Mouse (Mus musculus): ENCODE results near the gene Gbx1. TPM values are rescaled to one million over a fixed set of nuclear protein-coding genes. Genes with fewer than 3 reads are reported as not detected.
"Not testable (repeated sequence)": the region's sequence is repeated elsewhere in the genome, so short reads cannot be mapped to it uniquely, and the experiment has no call there.

The Gbx1 gene
- not detected in 2 replicates for polyA plus RNA-seq (2015; fragmentation: Nextera tagmentation; extraction: Ambion mirVana)

DNA sequence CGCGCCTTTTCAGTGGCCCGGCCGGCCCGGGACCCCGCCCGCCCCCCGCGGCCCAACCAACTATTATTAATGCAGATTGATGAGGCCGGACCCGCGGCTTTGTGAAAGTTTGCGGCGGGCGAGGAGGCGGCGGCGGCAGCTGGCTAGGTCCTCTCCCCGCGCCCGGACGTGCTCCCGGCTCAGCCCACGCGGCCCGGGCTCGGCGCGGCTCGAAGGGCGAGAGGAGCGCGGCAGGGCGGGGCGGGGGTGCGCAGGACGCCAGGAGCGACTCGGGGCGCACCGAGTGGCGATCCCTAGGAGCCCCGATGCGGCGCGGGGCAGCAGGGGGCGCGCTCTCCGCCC is at the start of gene Gbx1:
Gene Gbx1, minus strand, starts transcription at position 314 of the 342 bp plus-strand sequence.
- WGBS (ENCODE audit: insufficient replicate concordance): under 1% methylated on average over 43 of the region's 49 CpGs
- ATAC-seq (ENCODE audit: insufficient read depth): no peak
- H3K4me3 ChIP-seq (replicated peaks): peak within 1 kb of the TSS; percentile 36
- no peaks in the 10 kb centered on the region for H3K9me3 ChIP-seq (replicated peaks)
- H3K4me1 ChIP-seq (replicated peaks): peaks cover 10% of the 10 kb centered on the region
- H3K27me3 ChIP-seq: peaks cover 99% of the 10 kb centered on the region
- no peak within 1 kb of the TSS for H3K9ac ChIP-seq
- peak within 1 kb of the TSS; percentile 52 for H3K4me2 ChIP-seq
- no peak within 1 kb of the TSS for H3K27ac ChIP-seq (replicated peaks)
- no peaks in the 10 kb centered on the region for H3K36me3 ChIP-seq (replicated peaks)

DNA sequence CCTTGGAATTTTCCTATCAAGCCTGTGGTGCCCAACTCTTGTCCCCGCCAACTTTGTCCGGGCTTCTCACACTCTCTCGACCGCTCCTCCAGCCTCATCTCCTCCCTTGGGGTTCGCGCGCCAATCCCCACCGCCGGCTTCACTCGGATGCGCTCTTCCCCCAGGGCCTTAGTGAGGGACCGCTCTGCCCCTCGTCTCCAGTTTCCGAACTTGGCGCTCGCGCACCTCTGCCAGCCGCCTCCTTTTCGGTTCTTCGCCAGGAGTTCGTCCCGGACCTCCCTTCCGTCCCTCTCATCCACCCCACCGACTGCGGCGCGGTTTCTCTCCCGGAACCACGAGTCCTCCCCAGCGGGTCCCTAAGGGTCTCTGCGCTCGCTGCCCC is 49.8 kb upstream of the Gbx1 start:
- WGBS (ENCODE audit: insufficient replicate concordance): under 1% methylated on average over 32 of the region's 32 CpGs
- H3K36me3 ChIP-seq (replicated peaks): peaks cover 34% of the 10 kb centered on the region
- peak overlapping the region; percentile 84 for H3K9ac ChIP-seq
- H3K4me2 ChIP-seq: peak overlapping the region; percentile 98
- no peaks in the 10 kb centered on the region for H3K27me3 ChIP-seq
- no peaks in the 10 kb centered on the region for H3K9me3 ChIP-seq (replicated peaks)
- H3K27ac ChIP-seq (replicated peaks): peak overlapping the region; percentile 76; the same call in 1 of the 2 replicates
- peak; percentile 16 for ATAC-seq (ENCODE audit: insufficient read depth)
- peaks cover 26% of the 10 kb centered on the region for H3K4me1 ChIP-seq (replicated peaks)
- H3K4me3 ChIP-seq (replicated peaks): peak overlapping the region; percentile 82

DNA sequence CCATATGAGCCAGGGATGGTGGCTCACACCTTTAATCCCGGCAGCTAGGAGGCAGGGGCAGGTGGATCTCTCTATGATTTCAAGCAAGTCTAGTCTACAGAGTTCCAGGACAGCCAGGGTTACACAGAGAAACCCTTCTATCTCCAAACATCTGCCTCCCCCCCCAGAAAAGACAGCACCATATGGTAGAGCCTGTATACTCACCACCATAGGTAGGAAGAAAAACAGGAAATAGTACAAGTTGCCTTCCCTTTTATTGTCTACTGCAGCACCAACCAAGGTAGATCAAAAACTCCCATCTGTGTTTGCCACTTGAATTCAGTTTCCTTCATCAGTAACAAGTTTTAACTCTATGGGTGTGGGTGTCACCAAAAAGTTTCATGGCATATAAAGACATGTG is 48.9 kb upstream of the Gbx1 start:
- Histone ChIP-seq H3K27ac (replicated peaks) (no peak overlapping the region), H3K9me3 (replicated peaks) (no peaks in the 10 kb centered on the region), H3K4me2 (peak overlapping the region; percentile 98), H3K27me3 (no peaks in the 10 kb centered on the region), H3K4me3 (replicated peaks) (peak overlapping the region; percentile 82), H3K36me3 (replicated peaks) (peaks cover 42% of the 10 kb centered on the region), H3K9ac (peak overlapping the region; percentile 84; the same call in 1 of the 2 replicates), H3K4me1 (replicated peaks) (peaks cover 26% of the 10 kb centered on the region)
- WGBS (ENCODE audit: insufficient replicate concordance): 80% methylated on average over 1 of the region's 1 CpGs
- no peak for ATAC-seq (ENCODE audit: insufficient read depth)

DNA sequence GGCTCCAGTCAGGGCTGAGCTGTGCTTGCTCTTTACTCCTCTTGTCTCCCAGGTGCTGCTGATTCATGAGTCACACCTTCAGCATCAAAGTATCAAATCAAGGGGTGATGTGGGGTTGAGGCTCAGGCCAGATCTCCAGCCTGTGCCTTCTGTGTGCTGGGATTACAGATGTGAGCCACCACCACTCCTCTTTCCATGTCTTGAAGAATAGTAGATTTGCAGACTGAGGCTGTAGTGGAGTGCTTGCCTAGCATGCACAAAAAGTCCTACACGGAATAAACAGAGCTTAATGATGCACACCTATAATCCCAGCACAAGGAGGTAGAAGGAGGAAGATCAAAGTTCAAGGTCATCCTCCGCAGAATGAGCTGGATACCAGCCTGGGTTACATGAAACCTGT is 29.7 kb upstream of the Gbx1 start, which contains the start of gene 4931409K22Rik:
Gene 4931409K22Rik, minus strand, starts transcription at position 101 of the 400 bp plus-strand sequence.
- H3K4me2 ChIP-seq: no peak within 1 kb of the TSS
- H3K4me1 ChIP-seq (replicated peaks): no peaks in the 10 kb centered on the region
- no peak for ATAC-seq (ENCODE audit: insufficient read depth)
- H3K36me3 ChIP-seq (replicated peaks): no peaks in the 10 kb centered on the region
- H3K27ac ChIP-seq (replicated peaks): no peak within 1 kb of the TSS
- no peak within 1 kb of the TSS for H3K9ac ChIP-seq
- peaks cover 21% of the 10 kb centered on the region; the same call in 1 of the 2 replicates for H3K27me3 ChIP-seq
- no peaks in the 10 kb centered on the region for H3K9me3 ChIP-seq (replicated peaks)
- WGBS (ENCODE audit: insufficient replicate concordance): 41% methylated on average over 2 of the region's 2 CpGs
- H3K4me3 ChIP-seq (replicated peaks): no peak within 1 kb of the TSS

GRCm38 (mm10) chr5:24555335-24555734 is 28.3 kb upstream of the Gbx1 start:
- not testable (repeated sequence) for H3K9me3 ChIP-seq (replicated peaks); H3K4me1 ChIP-seq (replicated peaks); H3K4me2 ChIP-seq; H3K27ac ChIP-seq (replicated peaks); H3K36me3 ChIP-seq (replicated peaks); H3K4me3 ChIP-seq (replicated peaks); ATAC-seq (ENCODE audit: insufficient read depth); H3K9ac ChIP-seq
- 77% methylated on average over 7 of the region's 7 CpGs for WGBS (ENCODE audit: insufficient replicate concordance)
- peaks cover 35% of the 10 kb centered on the region for H3K27me3 ChIP-seq

- 42% methylated on average over 5 of the region's 5 CpGs for WGBS (ENCODE audit: insufficient replicate concordance)
- H3K9me3 ChIP-seq (replicated peaks): no peaks in the 10 kb centered on the region
- H3K36me3 ChIP-seq (replicated peaks): no peaks in the 10 kb centered on the region
- H3K9ac ChIP-seq: no peak overlapping the region
- peaks cover 47% of the 10 kb centered on the region for H3K27me3 ChIP-seq
- H3K4me1 ChIP-seq (replicated peaks): no peaks in the 10 kb centered on the region
- no peak for ATAC-seq (ENCODE audit: insufficient read depth)
- H3K27ac ChIP-seq (replicated peaks): no peak overlapping the region
- no peak overlapping the region for H3K4me3 ChIP-seq (replicated peaks)
- H3K4me2 ChIP-seq: no peak overlapping the region
Observed at GRCm38 (mm10) chr5:24553621-24554244, 26.7 kb upstream of the Gbx1 start.

DNA sequence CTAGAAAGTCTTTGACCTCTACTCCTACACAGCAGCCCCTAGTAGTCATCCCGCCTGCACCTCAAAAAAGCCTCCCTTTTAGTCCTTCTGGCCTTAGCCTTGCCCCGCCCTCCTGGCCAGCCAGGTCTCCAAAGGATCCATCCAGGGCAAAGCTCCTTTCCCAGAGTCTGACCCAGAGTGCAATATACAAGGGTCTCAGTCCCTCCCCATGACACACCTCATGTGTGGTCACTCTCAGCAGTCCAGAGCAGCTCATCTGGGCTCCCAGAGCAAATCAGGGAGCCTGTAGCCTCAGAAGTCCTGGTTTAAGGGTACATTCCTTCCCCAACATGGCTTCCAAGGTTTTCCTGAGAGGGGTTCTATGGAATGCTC is 24.3 kb upstream of the Gbx1 start:
- Histone ChIP-seq H3K9ac (no peak overlapping the region), H3K4me2 (no peak overlapping the region), H3K4me3 (replicated peaks) (no peak overlapping the region), H3K27ac (replicated peaks) (no peak overlapping the region), H3K4me1 (replicated peaks) (no peaks in the 10 kb centered on the region), H3K27me3 (peaks cover 50% of the 10 kb centered on the region), H3K9me3 (replicated peaks) (no peaks in the 10 kb centered on the region), H3K36me3 (replicated peaks) (no peaks in the 10 kb centered on the region)
- 22% methylated on average over 2 of the region's 2 CpGs for WGBS (ENCODE audit: insufficient replicate concordance)
- no peak for ATAC-seq (ENCODE audit: insufficient read depth)

- Histone ChIP-seq H3K36me3 (replicated peaks) (no peaks in the 10 kb centered on the region), H3K27me3 (peaks cover 50% of the 10 kb centered on the region), H3K4me3 (replicated peaks) (no peak overlapping the region), H3K27ac (replicated peaks) (no peak overlapping the region), H3K4me2 (no peak overlapping the region), H3K9me3 (replicated peaks) (no peaks in the 10 kb centered on the region), H3K9ac (no peak overlapping the region), H3K4me1 (replicated peaks) (no peaks in the 10 kb centered on the region)
- WGBS (ENCODE audit: insufficient replicate concordance): 26% methylated on average over 26 of the region's 26 CpGs
- no peak for ATAC-seq (ENCODE audit: insufficient read depth)
Observed at GRCm38 (mm10) chr5:24550598-24551316, 23.8 kb upstream of the Gbx1 start.

DNA sequence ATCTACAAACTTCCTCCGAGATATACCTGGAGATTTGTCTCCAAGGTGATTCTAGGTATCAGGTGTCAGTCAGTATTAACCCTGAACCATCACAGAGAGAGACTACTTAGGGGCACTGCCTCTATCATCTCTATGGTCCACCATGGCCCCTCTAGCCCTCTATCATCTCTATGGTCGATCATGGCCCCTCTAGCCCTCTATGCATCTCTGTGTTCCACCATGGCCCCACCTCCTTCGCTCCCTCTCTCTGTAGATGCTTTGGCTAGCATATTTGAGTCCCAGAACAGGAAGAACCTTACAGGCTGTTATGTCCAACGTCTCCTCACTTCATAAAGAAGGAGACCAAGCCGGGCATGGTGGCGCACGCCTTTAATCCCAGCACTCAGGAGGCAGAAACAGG is 15.6 kb upstream of the Gbx1 start:
- no peak overlapping the region for H3K9ac ChIP-seq
- ATAC-seq (ENCODE audit: insufficient read depth): no peak
- H3K4me1 ChIP-seq (replicated peaks): 0 out of 2 replicates have a peak, but pooled peaks cover 4% of the 10 kb centered on the region
- H3K9me3 ChIP-seq (replicated peaks): no peaks in the 10 kb centered on the region
- WGBS (ENCODE audit: insufficient replicate concordance): 57% methylated on average over 7 of the region's 7 CpGs
- H3K4me3 ChIP-seq (replicated peaks): no peak overlapping the region
- no peak overlapping the region for H3K4me2 ChIP-seq
- H3K27ac ChIP-seq (replicated peaks): no peak overlapping the region
- peaks cover 9% of the 10 kb centered on the region; the same call in 1 of the 2 replicates for H3K27me3 ChIP-seq
- H3K36me3 ChIP-seq (replicated peaks): no peaks in the 10 kb centered on the region

- 20% methylated on average over 6 of the region's 6 CpGs for WGBS (ENCODE audit: insufficient replicate concordance)
- Histone ChIP-seq H3K9ac (no peak overlapping the region), H3K27ac (replicated peaks) (no peak overlapping the region), H3K4me3 (replicated peaks) (no peak overlapping the region), H3K36me3 (replicated peaks) (no peaks in the 10 kb centered on the region), H3K4me1 (replicated peaks) (0 out of 2 replicates have a peak, but pooled peaks cover 4% of the 10 kb centered on the region), H3K9me3 (replicated peaks) (no peaks in the 10 kb centered on the region), H3K4me2 (peak overlapping the region; percentile 29), H3K27me3 (peaks cover 9% of the 10 kb centered on the region; the same call in 1 of the 2 replicates)
- ATAC-seq (ENCODE audit: insufficient read depth): no peak
Observed at GRCm38 (mm10) chr5:24541144-24541569, 14.2 kb upstream of the Gbx1 start.

- Histone ChIP-seq H3K27ac (replicated peaks) (no peak within 1 kb of the TSS), H3K4me3 (replicated peaks) (no peak within 1 kb of the TSS), H3K4me1 (replicated peaks) (0 out of 2 replicates have a peak, but pooled peaks cover 4% of the 10 kb centered on the region), H3K9ac (no peak within 1 kb of the TSS), H3K36me3 (replicated peaks) (no peaks in the 10 kb centered on the region), H3K9me3 (replicated peaks) (no peaks in the 10 kb centered on the region), H3K4me2 (peak within 1 kb of the TSS; percentile 29), H3K27me3 (peaks cover 9% of the 10 kb centered on the region; the same call in 1 of the 2 replicates)
- WGBS (ENCODE audit: insufficient replicate concordance): 13% methylated on average over 14 of the region's 14 CpGs
- ATAC-seq (ENCODE audit: insufficient read depth): no peak
Observed at GRCm38 (mm10) chr5:24540387-24541143, 13.6 kb upstream of the Gbx1 start, which contains the start of gene Asb10. TSS of gene Asb10 (minus strand) at chr5:24540978.
